ENCODE assay signal across 8 mouse cellular contexts in genomic region chr15:97246911-97247790, GRCm38 (mm10). TPM values are rescaled to one million over a fixed set of nuclear protein-coding genes. Genes with fewer than 3 reads are reported as not detected.
DNase-seq lines count a peak whose midpoint lies in the region; ATAC-seq and TF ChIP-seq lines count a peak whose summit lies in the region.

TSS of gene Pced1b (plus strand) at chr15:97247107.
TSS of gene Amigo2 (minus strand) at chr15:97247287.

- no peaks in the 10 kb centered on the region for H3K36me3 ChIP-seq in embryonic facial prominence, embryonic 15.5 days
- H3K36me3 ChIP-seq in heart, embryonic 13.5 days: no peaks in the 10 kb centered on the region
- H3K36me3 ChIP-seq in kidney, embryonic 16.5 days (ENCODE audit: insufficient read depth, low read length): peaks cover 6% of the 10 kb centered on the region; the same call in 1 of the 2 replicates
- no peaks in the 10 kb centered on the region for H3K36me3 ChIP-seq in liver, embryonic 14.5 days (replicated peaks; ENCODE audit: control insufficient read depth, insufficient read depth, low read depth)
- H3K36me3 ChIP-seq in neural tube, embryonic 11.5 days (ENCODE audit: control insufficient read depth, insufficient read depth, low read length): no peaks in the 10 kb centered on the region
- no peaks in the 10 kb centered on the region for H3K36me3 ChIP-seq in testis, adult 2 months (ENCODE audit: control insufficient read depth, insufficient read depth, low read length)

- DNase-seq in heart, adult 11 months: peak; percentile 98
- no peak for DNase-seq in heart, adult 8-10 months (ENCODE audit: low spot score)
- DNase-seq in liver, embryonic 14.5 days (ENCODE audit: low read depth in 3 of 3, low spot score in 3 of 3): no peak
- DNase-seq in neural tube, embryonic 11.5 days (ENCODE audit: low spot score): peak; percentile 76

- H3K4me2 ChIP-seq in embryonic facial prominence, embryonic 15.5 days (replicated peaks): peak within 1 kb of the TSS; percentile 92
- H3K4me2 ChIP-seq in heart, embryonic 13.5 days: peak within 1 kb of the TSS; percentile 88
- peak within 1 kb of the TSS; percentile 86 for H3K4me2 ChIP-seq in kidney, embryonic 16.5 days (replicated peaks; ENCODE audit: low read depth, low read length)
- peak within 1 kb of the TSS; percentile 77 for H3K4me2 ChIP-seq in liver, embryonic 14.5 days (ENCODE audit: low read depth)
- peak within 1 kb of the TSS; percentile 87 for H3K4me2 ChIP-seq in neural tube, embryonic 11.5 days (ENCODE audit: low read depth)

- H3K9ac ChIP-seq in embryonic facial prominence, embryonic 15.5 days: peak within 1 kb of the TSS; percentile 75
- H3K9ac ChIP-seq in heart, embryonic 13.5 days: peak within 1 kb of the TSS; percentile 90
- H3K9ac ChIP-seq in kidney, embryonic 16.5 days (replicated peaks; ENCODE audit: low read length): peak within 1 kb of the TSS; percentile 95
- H3K9ac ChIP-seq in liver, embryonic 14.5 days (replicated peaks): peak within 1 kb of the TSS; percentile 47
- peak within 1 kb of the TSS; percentile 90 for H3K9ac ChIP-seq in neural tube, embryonic 11.5 days (ENCODE audit: low read length)

- peaks cover 16% of the 10 kb centered on the region for H3K27me3 ChIP-seq in embryonic facial prominence, embryonic 15.5 days
- peaks cover 37% of the 10 kb centered on the region for H3K27me3 ChIP-seq in heart, embryonic 13.5 days (replicated peaks)
- H3K27me3 ChIP-seq in kidney, embryonic 16.5 days (ENCODE audit: insufficient read depth, low read length): no peaks in the 10 kb centered on the region
- H3K27me3 ChIP-seq in liver, embryonic 14.5 days (ENCODE audit: control insufficient read depth, insufficient read depth, low read length): peaks cover 34% of the 10 kb centered on the region
- peaks cover 6% of the 10 kb centered on the region; the same call in 1 of the 2 replicates for H3K27me3 ChIP-seq in neural tube, embryonic 11.5 days (ENCODE audit: control insufficient read depth, insufficient read depth, low read length)
- H3K27me3 ChIP-seq in testis, adult 2 months (ENCODE audit: control insufficient read depth, insufficient read depth, low read length): no peaks in the 10 kb centered on the region

- WGBS in embryonic facial prominence, embryonic 15.5 days: under 1% methylated on average over 98 of the region's 125 CpGs
- under 1% methylated on average over 112 of the region's 125 CpGs for WGBS in heart, embryonic 13.5 days
- under 1% methylated on average over 54 of the region's 125 CpGs for WGBS in kidney, embryonic 16.5 days
- under 1% methylated on average over 93 of the region's 125 CpGs for WGBS in liver, embryonic 14.5 days (ENCODE audit: insufficient replicate concordance)
- under 1% methylated on average over 105 of the region's 125 CpGs for WGBS in neural tube, embryonic 11.5 days

- TF ChIP-seq POLR2A in testis, adult 2 months (IDR thresholded peaks at IDR 0.05; ENCODE audit: control insufficient read depth, low read depth, low read length): no peak

- no peak for TF ChIP-seq EP300 in liver, embryonic 14.5 days (IDR thresholded peaks at IDR 0.05; ENCODE audit: low read depth)

- peak within 1 kb of the TSS; percentile 77 for H3K4me3 ChIP-seq in embryonic facial prominence, embryonic 15.5 days (replicated peaks)
- peak within 1 kb of the TSS; percentile 78 for H3K4me3 ChIP-seq in heart, embryonic 13.5 days
- H3K4me3 ChIP-seq in kidney, embryonic 16.5 days (ENCODE audit: low read length): peak within 1 kb of the TSS; percentile 82
- peak within 1 kb of the TSS; percentile 42 to 51 for H3K4me3 ChIP-seq in liver, embryonic 14.5 days (ENCODE audit: insufficient read depth in 1 of 2, low read depth in 2 of 2, low read length in 2 of 2)
- H3K4me3 ChIP-seq in neural tube, embryonic 11.5 days (ENCODE audit: low read depth, low read length): peak within 1 kb of the TSS; percentile 85
- H3K4me3 ChIP-seq in testis, adult 2 months (ENCODE audit: control insufficient read depth, low read depth, low read length): peak within 1 kb of the TSS; percentile 75

- peaks cover 9% of the 10 kb centered on the region for H3K4me1 ChIP-seq in embryonic facial prominence, embryonic 15.5 days
- peaks cover 20% of the 10 kb centered on the region for H3K4me1 ChIP-seq in heart, embryonic 13.5 days
- H3K4me1 ChIP-seq in kidney, embryonic 16.5 days (ENCODE audit: insufficient read depth, low read length): peaks cover 11% of the 10 kb centered on the region; the same call in 1 of the 2 replicates
- H3K4me1 ChIP-seq in liver, embryonic 14.5 days (replicated peaks; ENCODE audit: control insufficient read depth in 2 of 2, insufficient read depth in 2 of 2, low read length in 1 of 2): peaks cover 0 to 2% of the 10 kb centered on the region in 2 experiments; a peak in 1 of 4 replicates
- 0 out of 2 replicates have a peak, but pooled peaks cover 5% of the 10 kb centered on the region for H3K4me1 ChIP-seq in neural tube, embryonic 11.5 days (ENCODE audit: control insufficient read depth, insufficient read depth, low read length)
- H3K4me1 ChIP-seq in testis, adult 2 months (ENCODE audit: control insufficient read depth, insufficient read depth, low read length): no peaks in the 10 kb centered on the region; the same call in 1 of the 2 replicates

- TF ChIP-seq CTCF in liver, embryonic 14.5 days (IDR thresholded peaks at IDR 0.05; ENCODE audit: low read depth): no peak
- no peak for TF ChIP-seq CTCF in testis, adult 2 months (IDR thresholded peaks at IDR 0.05; ENCODE audit: control insufficient read depth, insufficient read depth, insufficient replicate concordance, low read depth, low read length)

- H3K27ac ChIP-seq in embryonic facial prominence, embryonic 15.5 days (replicated peaks): peak within 1 kb of the TSS; percentile 71
- H3K27ac ChIP-seq in heart, embryonic 13.5 days (replicated peaks): peak within 1 kb of the TSS; percentile 71
- H3K27ac ChIP-seq in kidney, embryonic 16.5 days (ENCODE audit: low read length): peak within 1 kb of the TSS; percentile 94
- no peak within 1 kb of the TSS for H3K27ac ChIP-seq in liver, embryonic 14.5 days
- peak within 1 kb of the TSS; percentile 75 for H3K27ac ChIP-seq in neural tube, embryonic 11.5 days (ENCODE audit: low read depth, low read length)
- peak within 1 kb of the TSS; percentile 37; the same call in 1 of the 2 replicates for H3K27ac ChIP-seq in testis, adult 2 months (ENCODE audit: control insufficient read depth, insufficient read depth, low read depth, low read length)

- peak; percentile 89 for ATAC-seq in embryonic facial prominence, embryonic 15.5 days (ENCODE audit: insufficient number of reproducible peaks, low FRiP score, low TSS enrichment, low read depth)
- peak; percentile 31; the same call in 1 of the 2 replicates for ATAC-seq in heart, embryonic 13.5 days (ENCODE audit: extremely low read depth, insufficient number of reproducible peaks, low FRiP score, low TSS enrichment)
- peak; percentile 92 for ATAC-seq in kidney, embryonic 16.5 days (ENCODE audit: low FRiP score, low TSS enrichment)
- peak; percentile 47 for ATAC-seq in liver, embryonic 14.5 days (ENCODE audit: insufficient read depth)
- ATAC-seq in neural tube, embryonic 11.5 days (ENCODE audit: insufficient read depth, low FRiP score, low TSS enrichment): peak; percentile 94

- no peaks in the 10 kb centered on the region for H3K9me3 ChIP-seq in embryonic facial prominence, embryonic 15.5 days (replicated peaks)
- H3K9me3 ChIP-seq in heart, embryonic 13.5 days: no peaks in the 10 kb centered on the region
- no peaks in the 10 kb centered on the region for H3K9me3 ChIP-seq in kidney, embryonic 16.5 days (ENCODE audit: low read length)
- no peaks in the 10 kb centered on the region for H3K9me3 ChIP-seq in liver, embryonic 14.5 days (ENCODE audit: control insufficient read depth, low read length)
- H3K9me3 ChIP-seq in neural tube, embryonic 11.5 days (ENCODE audit: control insufficient read depth, low read length): no peaks in the 10 kb centered on the region

RNA-seq across cellular contexts. Expression of gene Pced1b, which starts in this region (rescaled TPM):
- total RNA-seq in heart, adult 8-10 months (2022): 1 to 10 TPM; 2.5 to 4.8 (median 3.8) TPM
- polyA plus RNA-seq in embryonic facial prominence, embryonic 15.5 days (2015; fragmentation: Nextera tagmentation; extraction: Ambion mirVana): 2.2 and 3.8 TPM in 2 replicates
- polyA plus RNA-seq in heart, embryonic 13.5 days (2015; fragmentation: Nextera tagmentation; extraction: Ambion mirVana): 1.6 and 2.5 TPM in 2 replicates
- polyA plus RNA-seq in kidney, embryonic 16.5 days (2015; fragmentation: Nextera tagmentation; extraction: Ambion mirVana): 6.0 and 6.3 TPM in 2 replicates
- 7.8 and 8.2 TPM in 2 replicates for polyA plus RNA-seq in liver, embryonic 14.5 days (2012; rRNA removed)
- 5.7 TPM in 2 replicates for polyA plus RNA-seq in liver, embryonic 14.5 days (2014; fragmentation: Nextera tagmentation; extraction: Ambion mirVana)
- 3.6 and 5.3 TPM in 2 replicates for polyA plus RNA-seq in neural tube, embryonic 11.5 days (2014; fragmentation: Nextera tagmentation; extraction: Ambion mirVana)
- 8.3 and 10.3 TPM in 2 replicates for polyA plus RNA-seq in testis, adult 2 months (2012; rRNA removed)

RNA-seq across cellular contexts. Expression of gene Amigo2, which starts in this region (rescaled TPM):
- total RNA-seq in heart, adult 8-10 months (2022): 1 to 10 TPM; 4.8 to 6.1 (median 5.7) TPM
- 4.0 and 4.7 TPM in 2 replicates for polyA plus RNA-seq in embryonic facial prominence, embryonic 15.5 days (2015; fragmentation: Nextera tagmentation; extraction: Ambion mirVana)
- polyA plus RNA-seq in heart, embryonic 13.5 days (2015; fragmentation: Nextera tagmentation; extraction: Ambion mirVana): 2.5 and 3.2 TPM in 2 replicates
- polyA plus RNA-seq in kidney, embryonic 16.5 days (2015; fragmentation: Nextera tagmentation; extraction: Ambion mirVana): 11.4 and 12.8 TPM in 2 replicates
- polyA plus RNA-seq in liver, embryonic 14.5 days (2012; rRNA removed): 0.34 and 0.36 TPM in 2 replicates
- polyA plus RNA-seq in liver, embryonic 14.5 days (2014; fragmentation: Nextera tagmentation; extraction: Ambion mirVana): 0.63 and 1.0 TPM in 2 replicates
- polyA plus RNA-seq in neural tube, embryonic 11.5 days (2014; fragmentation: Nextera tagmentation; extraction: Ambion mirVana): 4.6 and 4.9 TPM in 2 replicates
- polyA plus RNA-seq in testis, adult 2 months (2012; rRNA removed): 0.84 and 1.3 TPM in 2 replicates

Comparison
In these comparisons a context has a peak if more than half of its experiments do, and no peak if none do; other contexts are left out.
1. DNase-seq: peak in heart, adult 11 months (single experiment) and neural tube, embryonic 11.5 days (single experiment); none in heart, adult 8-10 months (single experiment) and liver, embryonic 14.5 days (0 of 3).
2. ATAC-seq: peak in every context shown above with its lines; median percentile 94 in neural tube, embryonic 11.5 days; 92 in kidney, embryonic 16.5 days; 89 in embryonic facial prominence, embryonic 15.5 days; 47 in liver, embryonic 14.5 days; 31 in heart, embryonic 13.5 days.
3. Peak in every context shown above with its lines, with median percentiles within 50 percentile points of each other: H3K4me2 ChIP-seq, H3K4me3 ChIP-seq and H3K9ac ChIP-seq.